In genomic region chr6:54076625-54077024, GRCm38 (mm10) we compare ENCODE assay signal across 15 mouse cellular contexts.
"Had no signal": no experiment of that assay in that cellular context is flagged by ENCODE, and none has a peak within 500 bp of the region (broad histone marks: within the 10 kb centered on the region; RNA-seq: fewer than 3 reads in every experiment).

No protein-coding gene starts in this region.

- DNase-seq: kidney, adult 9 months; kidney, postnatal 14 days; kidney, postnatal 4 days; left cerebral cortex, postnatal 4 days; liver, embryonic 13.5 days; lung, adult 2 months; lung, postnatal 14 days; lung, postnatal 4 days; retina, postnatal 1 day; right cerebral cortex, postnatal 4 days; thymus, adult 2 months; thymus, postnatal 14 days; thymus, postnatal 4 days had no signal

- ATAC-seq: midbrain, embryonic 13.5 days; midbrain, embryonic 16.5 days had no signal
